Mouse (Mus musculus): ENCODE data around the gene Plekhg3. TPM values are rescaled to one million over a fixed set of nuclear protein-coding genes. Genes with fewer than 3 reads are reported as not detected.

Plekhg3 gene
- polyA plus RNA-seq, 1 experiment = 49.6 TPM

DNA sequence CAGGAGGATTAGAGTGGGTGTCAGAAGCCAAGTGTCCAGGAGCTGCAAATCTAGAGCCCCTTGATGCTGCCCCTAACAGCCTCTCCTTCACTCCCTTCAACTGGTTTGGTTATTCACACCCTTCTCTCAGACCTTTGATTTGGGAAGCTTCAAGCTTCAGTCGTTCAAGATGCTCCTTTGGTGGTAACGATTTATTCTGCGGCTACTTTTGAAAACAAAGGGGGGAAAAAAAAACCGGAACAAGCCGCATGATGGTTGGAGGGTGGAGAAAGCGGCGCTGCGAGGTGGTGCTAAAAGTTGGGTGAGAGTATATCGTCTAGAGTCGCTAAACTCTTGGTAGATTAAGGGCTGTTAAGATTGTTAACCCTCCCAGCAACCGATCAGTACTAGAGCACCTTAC is 3.5 kb downstream of the Plekhg3 start:
- TF ChIP-seq POLR2A (IDR thresholded peaks at IDR 0.05; ENCODE audit: borderline replicate concordance, low read depth, low read length) (no peak), CTCF (IDR thresholded peaks at IDR 0.05; ENCODE audit: low read depth, low read length) (no peak)
- peak overlapping the region; percentile 35 for H3K27ac ChIP-seq (ENCODE audit: insufficient read depth, low read depth, low read length)
- peaks cover 32% of the 10 kb centered on the region for H3K4me1 ChIP-seq (ENCODE audit: control insufficient read depth, insufficient read depth, low read length)
- H3K4me3 ChIP-seq (ENCODE audit: insufficient read depth, low read length) = peak overlapping the region; percentile 62

GRCm38 (mm10) chr12:76534641-76535283 is 4.1 kb downstream of the Plekhg3 start:
- Histone ChIP-seq H3K4me1 (ENCODE audit: control insufficient read depth, insufficient read depth, low read length) (peaks cover 31% of the 10 kb centered on the region), H3K27ac (ENCODE audit: insufficient read depth, low read depth, low read length) (peak overlapping the region; percentile 35), H3K4me3 (ENCODE audit: insufficient read depth, low read length) (peak overlapping the region; percentile 62)
- TF ChIP-seq POLR2A (IDR thresholded peaks at IDR 0.05; ENCODE audit: borderline replicate concordance, low read depth, low read length) = no peak
- TF ChIP-seq CTCF (IDR thresholded peaks at IDR 0.05; ENCODE audit: low read depth, low read length) = no peak

- Histone ChIP-seq H3K4me1 (ENCODE audit: control insufficient read depth, insufficient read depth, low read length) (peaks cover 33% of the 10 kb centered on the region), H3K4me3 (ENCODE audit: insufficient read depth, low read length) (no peak overlapping the region), H3K27ac (ENCODE audit: insufficient read depth, low read depth, low read length) (no peak overlapping the region)
- TF ChIP-seq CTCF (IDR thresholded peaks at IDR 0.05; ENCODE audit: low read depth, low read length) (no peak), POLR2A (IDR thresholded peaks at IDR 0.05; ENCODE audit: borderline replicate concordance, low read depth, low read length) (no peak)
Measured at GRCm38 (mm10) chr12:76535471-76535900, 4.8 kb downstream of the Plekhg3 start.

- TF ChIP-seq CTCF (IDR thresholded peaks at IDR 0.05; ENCODE audit: low read depth, low read length) = no peak
- TF ChIP-seq POLR2A (IDR thresholded peaks at IDR 0.05; ENCODE audit: borderline replicate concordance, low read depth, low read length) = no peak
Measured at GRCm38 (mm10) chr12:76536591-76537153, 6.0 kb downstream of the Plekhg3 start.

DNA sequence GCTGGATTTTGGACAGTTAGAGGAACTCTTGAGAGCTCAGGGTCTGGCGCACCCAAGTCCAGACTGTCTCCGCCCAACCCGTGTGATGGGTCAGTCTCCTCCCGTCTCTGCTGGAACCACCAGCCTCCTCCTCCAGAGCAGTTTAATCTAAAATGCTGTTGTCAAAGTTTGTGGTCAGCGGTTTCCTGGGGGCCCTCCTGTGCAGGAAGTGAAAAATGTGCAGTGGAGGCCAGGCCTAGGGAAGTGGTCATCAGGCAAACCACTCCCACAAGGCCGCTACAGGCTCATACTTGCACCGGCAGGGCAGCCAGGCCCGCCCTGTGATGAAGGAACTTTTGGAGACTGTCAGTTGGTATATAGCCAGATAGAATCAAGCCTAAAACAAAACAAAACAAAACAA is 6.7 kb downstream of the Plekhg3 start:
- no peak for TF ChIP-seq CTCF (IDR thresholded peaks at IDR 0.05; ENCODE audit: low read depth, low read length)
- Histone ChIP-seq H3K27ac (ENCODE audit: insufficient read depth, low read depth, low read length) (peak overlapping the region; percentile 74), H3K4me1 (ENCODE audit: control insufficient read depth, insufficient read depth, low read length) (peaks cover 41% of the 10 kb centered on the region), H3K4me3 (ENCODE audit: insufficient read depth, low read length) (no peak overlapping the region)

More at GRCm38 (mm10) chr12:76536591-76537153, 6.0 kb downstream of the Plekhg3 start:
- peaks cover 41% of the 10 kb centered on the region for H3K4me1 ChIP-seq (ENCODE audit: control insufficient read depth, insufficient read depth, low read length)
- peak overlapping the region; percentile 72 for H3K27ac ChIP-seq (ENCODE audit: insufficient read depth, low read depth, low read length)
- 0 out of 2 replicates have a peak overlapping the region, but pooled peaks have one; percentile 6 for H3K4me3 ChIP-seq (ENCODE audit: insufficient read depth, low read length)

GRCm38 (mm10) chr12:76540169-76540568 is 9.5 kb downstream of the Plekhg3 start:
- peaks cover 43% of the 10 kb centered on the region for H3K4me1 ChIP-seq (ENCODE audit: control insufficient read depth, insufficient read depth, low read length)
- no peak for TF ChIP-seq POLR2A (IDR thresholded peaks at IDR 0.05; ENCODE audit: borderline replicate concordance, low read depth, low read length)

DNA sequence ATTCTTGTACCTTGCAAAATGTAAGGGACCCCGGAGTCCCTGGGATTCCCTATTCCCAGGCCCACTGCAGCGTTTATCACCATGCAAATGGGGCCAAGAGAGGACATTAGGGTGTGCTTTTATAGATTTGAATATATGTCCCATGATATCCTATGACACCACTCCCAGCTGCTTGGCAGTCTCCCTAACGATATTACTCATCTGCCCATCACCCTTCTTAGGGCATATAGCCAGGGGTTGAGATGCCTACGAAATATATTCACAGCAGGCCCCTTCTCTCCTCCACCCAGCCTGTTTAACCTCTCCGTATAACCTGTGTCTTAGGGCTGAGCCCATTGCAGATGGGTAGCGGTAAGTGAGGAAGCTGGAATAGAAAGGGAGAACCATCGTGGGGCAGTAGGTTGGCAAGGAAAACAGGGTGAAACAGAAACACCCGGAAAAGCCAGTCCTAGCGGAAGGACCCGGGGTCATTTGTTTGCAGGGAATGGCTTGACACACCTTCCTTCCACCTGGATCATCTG is 10.1 kb downstream of the Plekhg3 start:
- H3K4me1 ChIP-seq (ENCODE audit: control insufficient read depth, insufficient read depth, low read length) = peaks cover 37% of the 10 kb centered on the region
- no peak overlapping the region for H3K27ac ChIP-seq (ENCODE audit: insufficient read depth, low read depth, low read length)
- TF ChIP-seq POLR2A (IDR thresholded peaks at IDR 0.05; ENCODE audit: borderline replicate concordance, low read depth, low read length) = no peak
- TF ChIP-seq CTCF (IDR thresholded peaks at IDR 0.05; ENCODE audit: low read depth, low read length) = no peak
- no peak overlapping the region for H3K4me3 ChIP-seq (ENCODE audit: insufficient read depth, low read length)

More at GRCm38 (mm10) chr12:76540169-76540568, 9.5 kb downstream of the Plekhg3 start:
- no peak overlapping the region for H3K27ac ChIP-seq (ENCODE audit: insufficient read depth, low read depth, low read length)
- no peak overlapping the region for H3K4me3 ChIP-seq (ENCODE audit: insufficient read depth, low read length)

GRCm38 (mm10) chr12:76541475-76541874 is 10.8 kb downstream of the Plekhg3 start:
- H3K4me3 ChIP-seq (ENCODE audit: insufficient read depth, low read length) = no peak overlapping the region
- no peak overlapping the region for H3K27ac ChIP-seq (ENCODE audit: insufficient read depth, low read depth, low read length)
- TF ChIP-seq POLR2A (IDR thresholded peaks at IDR 0.05; ENCODE audit: borderline replicate concordance, low read depth, low read length) = no peak
- peaks cover 31% of the 10 kb centered on the region for H3K4me1 ChIP-seq (ENCODE audit: control insufficient read depth, insufficient read depth, low read length)

- no peak overlapping the region for H3K27ac ChIP-seq (ENCODE audit: insufficient read depth, low read depth, low read length)
- no peak for TF ChIP-seq CTCF (IDR thresholded peaks at IDR 0.05; ENCODE audit: low read depth, low read length)
- TF ChIP-seq POLR2A (IDR thresholded peaks at IDR 0.05; ENCODE audit: borderline replicate concordance, low read depth, low read length) = no peak
Measured at GRCm38 (mm10) chr12:76541879-76542278, 11.2 kb downstream of the Plekhg3 start.

GRCm38 (mm10) chr12:76545786-76546370 is 15.2 kb downstream of the Plekhg3 start:
- TF ChIP-seq CTCF (IDR thresholded peaks at IDR 0.05; ENCODE audit: low read depth, low read length) (no peak), POLR2A (IDR thresholded peaks at IDR 0.05; ENCODE audit: borderline replicate concordance, low read depth, low read length) (no peak)
- peaks cover 28% of the 10 kb centered on the region for H3K4me1 ChIP-seq (ENCODE audit: control insufficient read depth, insufficient read depth, low read length)
- H3K27ac ChIP-seq (ENCODE audit: insufficient read depth, low read depth, low read length) = no peak overlapping the region
- H3K4me3 ChIP-seq (ENCODE audit: insufficient read depth, low read length) = no peak overlapping the region

More at GRCm38 (mm10) chr12:76541879-76542278, 11.2 kb downstream of the Plekhg3 start:
- peaks cover 27% of the 10 kb centered on the region for H3K4me1 ChIP-seq (ENCODE audit: control insufficient read depth, insufficient read depth, low read length)
- H3K4me3 ChIP-seq (ENCODE audit: insufficient read depth, low read length) = no peak overlapping the region

Measured in bone marrow macrophage, adult 2 months (primary cell).